Mouse (Mus musculus): ENCODE results near the gene Apod. TPM values are rescaled to one million over a fixed set of nuclear protein-coding genes. Genes with fewer than 3 reads are reported as not detected.
"Not testable (repeated sequence)": the region's sequence is repeated elsewhere in the genome, so short reads cannot be mapped to it uniquely, and the experiment has no call there.

The Apod gene
- polyA plus RNA-seq, 1 experiment from 2014 or later: 0.82 TPM

- not testable (repeated sequence) for H3K4me1 ChIP-seq (ENCODE audit: control insufficient read depth, insufficient read depth, low read length); H3K9me3 ChIP-seq (ENCODE audit: control insufficient read depth, low read length); H3K4me3 ChIP-seq (ENCODE audit: low read length); H3K27me3 ChIP-seq (replicated peaks; ENCODE audit: control insufficient read depth, insufficient read depth, low read length); H3K9ac ChIP-seq (ENCODE audit: low read depth, low read length); H3K4me2 ChIP-seq (ENCODE audit: low read depth, low read length); ATAC-seq; H3K27ac ChIP-seq (ENCODE audit: low read length); H3K36me3 ChIP-seq (ENCODE audit: control insufficient read depth, insufficient read depth, low read length)
- 48% methylated on average over 12 of the region's 12 CpGs for WGBS
Measured at GRCm38 (mm10) chr16:31316246-31317143, 1.9 kb upstream of the Apod start.

- Histone ChIP-seq H3K27ac (ENCODE audit: low read length) (no peak overlapping the region), H3K4me3 (ENCODE audit: low read length) (no peak overlapping the region), H3K9me3 (ENCODE audit: control insufficient read depth, low read length) (no peaks in the 10 kb centered on the region), H3K4me1 (ENCODE audit: control insufficient read depth, insufficient read depth, low read length) (0 out of 2 replicates have a peak, but pooled peaks cover 3% of the 10 kb centered on the region), H3K4me2 (ENCODE audit: low read depth, low read length) (no peak overlapping the region), H3K27me3 (replicated peaks; ENCODE audit: control insufficient read depth, insufficient read depth, low read length) (no peaks in the 10 kb centered on the region), H3K36me3 (ENCODE audit: control insufficient read depth, insufficient read depth, low read length) (no peaks in the 10 kb centered on the region), H3K9ac (ENCODE audit: low read depth, low read length) (no peak overlapping the region)
- ATAC-seq: no peak
- WGBS: 85% methylated on average over 4 of the region's 4 CpGs
Measured at GRCm38 (mm10) chr16:31315294-31315693, 686 bp upstream of the Apod start.

- Histone ChIP-seq H3K27ac (ENCODE audit: low read length) (no peak overlapping the region), H3K27me3 (replicated peaks; ENCODE audit: control insufficient read depth, insufficient read depth, low read length) (no peaks in the 10 kb centered on the region), H3K4me3 (ENCODE audit: low read length) (no peak overlapping the region), H3K4me2 (ENCODE audit: low read depth, low read length) (no peak overlapping the region), H3K4me1 (ENCODE audit: control insufficient read depth, insufficient read depth, low read length) (0 out of 2 replicates have a peak, but pooled peaks cover 3% of the 10 kb centered on the region), H3K36me3 (ENCODE audit: control insufficient read depth, insufficient read depth, low read length) (no peaks in the 10 kb centered on the region), H3K9me3 (ENCODE audit: control insufficient read depth, low read length) (no peaks in the 10 kb centered on the region), H3K9ac (ENCODE audit: low read depth, low read length) (no peak overlapping the region)
- WGBS: 52% methylated on average over 2 of the region's 2 CpGs
- no peak for ATAC-seq
Measured at GRCm38 (mm10) chr16:31313611-31314010, 997 bp downstream of the Apod start.

- Histone ChIP-seq H3K9me3 (ENCODE audit: control insufficient read depth, low read length) (no peaks in the 10 kb centered on the region), H3K27ac (ENCODE audit: low read length) (no peak overlapping the region), H3K36me3 (ENCODE audit: control insufficient read depth, insufficient read depth, low read length) (no peaks in the 10 kb centered on the region), H3K4me2 (ENCODE audit: low read depth, low read length) (no peak overlapping the region), H3K4me3 (ENCODE audit: low read length) (no peak overlapping the region), H3K27me3 (replicated peaks; ENCODE audit: control insufficient read depth, insufficient read depth, low read length) (no peaks in the 10 kb centered on the region), H3K4me1 (ENCODE audit: control insufficient read depth, insufficient read depth, low read length) (0 out of 2 replicates have a peak, but pooled peaks cover 3% of the 10 kb centered on the region), H3K9ac (ENCODE audit: low read depth, low read length) (no peak overlapping the region)
- ATAC-seq: no peak
- WGBS: 78% methylated on average over 3 of the region's 3 CpGs
Measured at GRCm38 (mm10) chr16:31312296-31312695, 2.3 kb downstream of the Apod start.

GRCm38 (mm10) chr16:31305199-31305919 is 9.2 kb downstream of the Apod start:
- Histone ChIP-seq H3K4me1 (ENCODE audit: control insufficient read depth, insufficient read depth, low read length) (no peaks in the 10 kb centered on the region), H3K27me3 (replicated peaks; ENCODE audit: control insufficient read depth, insufficient read depth, low read length) (no peaks in the 10 kb centered on the region), H3K9ac (ENCODE audit: low read depth, low read length) (no peak overlapping the region), H3K36me3 (ENCODE audit: control insufficient read depth, insufficient read depth, low read length) (no peaks in the 10 kb centered on the region), H3K4me3 (ENCODE audit: low read length) (no peak overlapping the region), H3K27ac (ENCODE audit: low read length) (no peak overlapping the region), H3K4me2 (ENCODE audit: low read depth, low read length) (no peak overlapping the region), H3K9me3 (ENCODE audit: control insufficient read depth, low read length) (no peaks in the 10 kb centered on the region)
- ATAC-seq: no peak
- WGBS: 70% methylated on average over 5 of the region's 5 CpGs

GRCm38 (mm10) chr16:31303276-31303675 is 11.3 kb downstream of the Apod start:
- Histone ChIP-seq H3K4me2 (ENCODE audit: low read depth, low read length) (no peak overlapping the region), H3K27ac (ENCODE audit: low read length) (no peak overlapping the region), H3K4me3 (ENCODE audit: low read length) (no peak overlapping the region), H3K27me3 (replicated peaks; ENCODE audit: control insufficient read depth, insufficient read depth, low read length) (no peaks in the 10 kb centered on the region), H3K9ac (ENCODE audit: low read depth, low read length) (no peak overlapping the region), H3K9me3 (ENCODE audit: control insufficient read depth, low read length) (no peaks in the 10 kb centered on the region), H3K4me1 (ENCODE audit: control insufficient read depth, insufficient read depth, low read length) (peaks cover 6% of the 10 kb centered on the region; the same call in 1 of the 2 replicates), H3K36me3 (ENCODE audit: control insufficient read depth, insufficient read depth, low read length) (no peaks in the 10 kb centered on the region)
- 74% methylated on average over 10 of the region's 10 CpGs for WGBS
- no peak for ATAC-seq

- no peaks in the 10 kb centered on the region for H3K36me3 ChIP-seq (ENCODE audit: control insufficient read depth, insufficient read depth, low read length)
- no peak for ATAC-seq
- H3K4me3 ChIP-seq (ENCODE audit: low read length): no peak overlapping the region
- H3K9me3 ChIP-seq (ENCODE audit: control insufficient read depth, low read length): no peaks in the 10 kb centered on the region
- WGBS: 80% methylated on average over 6 of the region's 6 CpGs
- H3K4me2 ChIP-seq (ENCODE audit: low read depth, low read length): no peak overlapping the region
- H3K27me3 ChIP-seq (replicated peaks; ENCODE audit: control insufficient read depth, insufficient read depth, low read length): no peaks in the 10 kb centered on the region
- no peak overlapping the region for H3K9ac ChIP-seq (ENCODE audit: low read depth, low read length)
- H3K27ac ChIP-seq (ENCODE audit: low read length): no peak overlapping the region
- H3K4me1 ChIP-seq (ENCODE audit: control insufficient read depth, insufficient read depth, low read length): peaks cover 6% of the 10 kb centered on the region; the same call in 1 of the 2 replicates
Measured at GRCm38 (mm10) chr16:31300883-31301532, 13.6 kb downstream of the Apod start.

GRCm38 (mm10) chr16:31300467-31300866 is 14.1 kb downstream of the Apod start:
- Histone ChIP-seq H3K9me3 (ENCODE audit: control insufficient read depth, low read length) (no peaks in the 10 kb centered on the region), H3K9ac (ENCODE audit: low read depth, low read length) (no peak overlapping the region), H3K27me3 (replicated peaks; ENCODE audit: control insufficient read depth, insufficient read depth, low read length) (no peaks in the 10 kb centered on the region), H3K27ac (ENCODE audit: low read length) (no peak overlapping the region), H3K36me3 (ENCODE audit: control insufficient read depth, insufficient read depth, low read length) (no peaks in the 10 kb centered on the region), H3K4me3 (ENCODE audit: low read length) (no peak overlapping the region), H3K4me2 (ENCODE audit: low read depth, low read length) (no peak overlapping the region), H3K4me1 (ENCODE audit: control insufficient read depth, insufficient read depth, low read length) (peaks cover 6% of the 10 kb centered on the region; the same call in 1 of the 2 replicates)
- no peak for ATAC-seq
- 44% methylated on average over 7 of the region's 7 CpGs for WGBS

- H3K27me3 ChIP-seq (replicated peaks; ENCODE audit: control insufficient read depth, insufficient read depth, low read length): no peaks in the 10 kb centered on the region
- no peak overlapping the region for H3K27ac ChIP-seq (ENCODE audit: low read length)
- no peak overlapping the region for H3K4me3 ChIP-seq (ENCODE audit: low read length)
- H3K9me3 ChIP-seq (ENCODE audit: control insufficient read depth, low read length): no peaks in the 10 kb centered on the region
- H3K36me3 ChIP-seq (ENCODE audit: control insufficient read depth, insufficient read depth, low read length): no peaks in the 10 kb centered on the region
- peaks cover 6% of the 10 kb centered on the region; the same call in 1 of the 2 replicates for H3K4me1 ChIP-seq (ENCODE audit: control insufficient read depth, insufficient read depth, low read length)
- no peak overlapping the region for H3K4me2 ChIP-seq (ENCODE audit: low read depth, low read length)
- WGBS: 59% methylated on average over 3 of the region's 3 CpGs
- ATAC-seq: peak; percentile 71; the same call in 1 of the 2 replicates
- H3K9ac ChIP-seq (ENCODE audit: low read depth, low read length): no peak overlapping the region
Measured at GRCm38 (mm10) chr16:31299960-31300353, 14.7 kb downstream of the Apod start.
